Mouse (Mus musculus) hindbrain, embryonic 10.5 days (tissue): ENCODE results near the gene Ccdc32. TPM values are rescaled to one million over a fixed set of nuclear protein-coding genes. Genes with fewer than 3 reads are reported as not detected.

Experiments
- DNase-seq: peaks from one replicate; pipeline ENCODE4 v3.0.0-alpha.2; 2017; ENCODE audit warnings: low spot score
- H3K27ac ChIP-seq: fragments of 300-500 bp; sonication (generic); 2 replicates; pipeline ENCODE4 v1.5.1; 2016; ENCODE audit warnings: mild to moderate bottlenecking, moderate library complexity
- H3K27me3 ChIP-seq: fragments of 300-500 bp; sonication (generic); 2 replicates; pipeline ENCODE4 v1.6.1; 2016; ENCODE audit warnings: mild to moderate bottlenecking; ENCODE audit not compliant: poor library complexity, insufficient read depth, severe bottlenecking
- H3K36me3 ChIP-seq: fragments of 300-500 bp; sonication (generic); 2 replicates; pipeline ENCODE4 v1.6.1; 2016; ENCODE audit warnings: mild to moderate bottlenecking, moderate library complexity
- H3K4me1 ChIP-seq: fragments of 300-500 bp; sonication (generic); replicated peaks from 2 replicates; pipeline ENCODE4 v1.6.1; 2016; ENCODE audit warnings: mild to moderate bottlenecking
- H3K4me3 ChIP-seq: fragments of 300-500 bp; sonication (generic); 2 replicates; pipeline ENCODE4 v1.5.1; 2016; ENCODE audit warnings: mild to moderate bottlenecking, moderate library complexity
- H3K9me3 ChIP-seq: fragments of 300-500 bp; sonication (generic); 2 replicates; pipeline ENCODE4 v1.6.1; 2016; ENCODE audit warnings: mild to moderate bottlenecking, moderate library complexity
- WGBS: fragments of 180-500 bp; shearing (Covaris S2); methylation state at CpG from one replicate; pipeline ENCODE4 v1.1.7; 2016; 5-methylcytosine and 5-hydroxymethylcytosine counted together
- polyA plus RNA-seq: library from polyadenylated mRNA; unstranded; fragments of >200 nt; fragmentation: Nextera tagmentation; extraction: Ambion mirVana; gene quantifications from 2 replicates; pipeline ENCODE4 v1.2.1, GENCODE M21; 2016

The Ccdc32 gene
- polyA plus RNA-seq, 1 experiment from 2014 or later, result 26.0 TPM

DNA sequence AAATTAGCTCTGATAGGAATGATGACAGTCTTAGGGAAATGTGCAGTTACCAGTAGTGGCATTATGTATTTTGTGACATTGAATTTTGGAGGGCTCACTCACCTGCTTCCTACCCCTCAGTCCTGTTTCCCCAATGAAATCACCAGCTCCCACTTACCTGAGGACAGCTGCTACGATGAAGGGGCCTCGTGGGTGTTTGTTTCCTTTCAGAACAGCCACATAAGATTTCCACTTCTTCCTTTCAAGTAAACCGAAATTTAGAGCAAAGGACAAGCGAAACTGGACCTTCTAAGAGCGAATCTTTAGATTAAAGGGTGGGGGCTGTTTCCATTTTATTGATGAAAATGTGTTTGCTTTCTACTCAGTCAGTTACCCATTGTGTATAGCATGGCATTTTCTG, 57.1 kb downstream of the Ccdc32 start:
- Histone ChIP-seq H3K9me3 (no peaks in the 10 kb centered on the region), H3K36me3 (no peaks in the 10 kb centered on the region), H3K4me1 (peaks cover 22% of the 10 kb centered on the region), H3K27me3 (peaks cover 66% of the 10 kb centered on the region), H3K27ac (no peak overlapping the region), H3K4me3 (no peak overlapping the region)
- no peak for DNase-seq
- WGBS, result 80% methylated on average over 5 of the region's 5 CpGs

DNA sequence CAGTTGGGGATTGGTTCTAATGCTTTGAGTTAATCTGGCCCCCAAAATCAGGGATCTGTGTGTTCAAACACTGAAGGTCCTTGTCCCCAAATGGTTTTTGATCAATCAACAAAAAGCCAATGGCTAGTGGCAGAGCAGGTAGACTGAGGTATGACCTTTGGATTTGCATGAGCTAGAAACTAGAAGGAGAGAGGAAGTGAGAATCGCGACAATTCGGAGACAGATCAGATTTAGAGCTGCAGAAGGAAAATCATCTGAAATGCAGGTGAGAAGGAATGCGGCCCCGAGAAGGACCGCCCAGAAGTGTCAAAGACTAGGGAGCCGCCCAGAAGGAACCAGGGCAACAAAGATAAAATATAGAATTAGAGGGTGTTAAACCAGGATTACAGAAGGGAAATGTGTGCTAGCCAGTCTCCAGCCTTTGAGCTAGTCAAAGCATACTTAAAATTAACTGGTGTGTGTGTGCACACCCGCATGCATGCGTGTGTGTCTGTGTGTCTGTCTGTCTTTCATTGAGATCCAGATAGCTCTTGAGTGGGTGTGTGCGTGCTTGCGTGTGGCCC, 59.5 kb downstream of the Ccdc32 start:
- no peak overlapping the region for H3K27ac ChIP-seq
- no peak for DNase-seq
- peaks cover 42% of the 10 kb centered on the region for H3K27me3 ChIP-seq
- no peak overlapping the region for H3K4me3 ChIP-seq
- peaks cover 7% of the 10 kb centered on the region; the same call in 1 of the 2 replicates for H3K4me1 ChIP-seq
- H3K9me3 ChIP-seq, result no peaks in the 10 kb centered on the region
- no peaks in the 10 kb centered on the region for H3K36me3 ChIP-seq
- 89% methylated on average over 11 of the region's 11 CpGs for WGBS

Other genes starting within 250 kb of the Ccdc32 start
- 3.6 and 8.9 TPM in 2 replicates for gene Disp2, start 249.7 kb downstream of the Ccdc32 start, polyA plus RNA-seq
- gene Knstrn, start 215.4 kb downstream of the Ccdc32 start, polyA plus RNA-seq, result 148 and 160 TPM in 2 replicates
- 59.4 and 65.9 TPM in 2 replicates for gene Ivd, start 167.4 kb downstream of the Ccdc32 start, polyA plus RNA-seq
- gene Bahd1, start 129.0 kb downstream of the Ccdc32 start, polyA plus RNA-seq, result 4.4 TPM in 2 replicates
- gene Chst14, start 102.9 kb downstream of the Ccdc32 start, polyA plus RNA-seq, result 17.2 and 20.6 TPM in 2 replicates
- 8.0 and 8.3 TPM in 2 replicates for gene Rpusd2, start 5.4 kb upstream of the Ccdc32 start, polyA plus RNA-seq
- 39.9 and 57.6 TPM in 2 replicates for gene Knl1, start 17.7 kb upstream of the Ccdc32 start, polyA plus RNA-seq
- 61.6 and 87.3 TPM in 2 replicates for gene Rad51, start 83.4 kb upstream of the Ccdc32 start, polyA plus RNA-seq
- 43.6 and 48.1 TPM in 2 replicates for gene Rmdn3, start 127.6 kb upstream of the Ccdc32 start, polyA plus RNA-seq
- gene Gchfr, start 138.4 kb upstream of the Ccdc32 start, polyA plus RNA-seq, result 3.3 and 6.1 TPM in 2 replicates
- gene Gm14137, start 145.1 kb upstream of the Ccdc32 start, polyA plus RNA-seq, result 0.75 and 0.85 TPM in 2 replicates
- 52.2 and 57.4 TPM in 2 replicates for gene Zfyve19, start 179.2 kb upstream of the Ccdc32 start, polyA plus RNA-seq
- 22.9 and 24.9 TPM in 2 replicates for gene Dnajc17, start 179.4 kb upstream of the Ccdc32 start, polyA plus RNA-seq
- not detected in 2 replicates for gene Ppp1r14d, start 200.5 kb upstream of the Ccdc32 start, polyA plus RNA-seq
- 5.4 and 8.2 TPM in 2 replicates for gene Spint1, start 208.0 kb upstream of the Ccdc32 start, polyA plus RNA-seq
- 1.2 and 3.8 TPM in 2 replicates for gene Rhov, start 241.9 kb upstream of the Ccdc32 start, polyA plus RNA-seq